Mouse (Mus musculus): ENCODE measurements around the gene Trim71. TPM values are rescaled to one million over a fixed set of nuclear protein-coding genes. Genes with fewer than 3 reads are reported as not detected.

Gene Trim71
- total and polyA plus RNA-seq, 3 experiments, result not detected

DNA sequence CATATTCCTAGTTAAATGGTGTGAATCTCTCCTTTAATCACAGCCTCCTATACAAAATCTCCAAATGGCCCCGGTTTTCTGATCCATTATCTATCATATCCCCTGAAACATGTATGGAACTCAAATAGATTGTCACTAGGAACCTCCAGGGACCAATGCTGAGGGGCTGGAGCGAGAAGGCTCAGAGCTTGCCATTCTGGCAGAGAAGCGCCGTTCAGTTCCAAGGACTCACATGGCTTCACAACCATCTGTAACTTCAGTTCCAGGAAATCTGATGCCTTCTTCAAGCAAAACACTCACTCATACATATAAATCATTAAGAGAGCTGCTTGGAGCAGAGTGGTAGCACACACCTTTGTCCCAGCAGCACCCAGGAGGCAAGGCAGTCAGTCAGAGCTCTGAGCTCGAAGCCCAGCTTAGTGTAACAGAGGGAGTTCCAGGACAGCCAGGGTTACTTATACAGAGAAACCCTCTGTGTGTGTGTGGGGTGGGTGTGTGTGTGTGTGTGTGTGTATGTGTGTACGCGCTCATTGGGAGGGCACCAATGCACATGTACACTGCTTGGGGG, 25.1 kb downstream of the Trim71 start:
- no peak overlapping the region for H3K4me3 ChIP-seq (ENCODE audit: control insufficient read depth in 1 of 2, insufficient read depth in 1 of 2, low read depth in 2 of 2, low read length in 2 of 2)
- H3K9ac ChIP-seq (ENCODE audit: control insufficient read depth, low read depth, low read length, poor library complexity, severe bottlenecking), result no peak overlapping the region
- H3K4me1 ChIP-seq (ENCODE audit: control insufficient read depth in 1 of 2, insufficient read depth in 2 of 2, low read length in 2 of 2), result no peaks in the 10 kb centered on the region
- no peak for DNase-seq (ENCODE audit: low read depth, low spot score)
- no peaks in the 10 kb centered on the region for H3K9me3 ChIP-seq (replicated peaks; ENCODE audit: insufficient read depth, low read length)
- H3K36me3 ChIP-seq (ENCODE audit: control insufficient read depth in 1 of 2, insufficient read depth in 2 of 2, low read length in 2 of 2), result no peaks in the 10 kb centered on the region
- no peaks in the 10 kb centered on the region for H3K79me2 ChIP-seq (ENCODE audit: control insufficient read depth, insufficient read depth, low read length, poor library complexity)
- no peak overlapping the region for H3K27ac ChIP-seq (ENCODE audit: control insufficient read depth, low read depth, low read length)
- no peaks in the 10 kb centered on the region; a peak in 1 of 4 replicates for H3K27me3 ChIP-seq (ENCODE audit: control insufficient read depth in 1 of 2, insufficient read depth in 2 of 2, low read length in 2 of 2)
- TF ChIP-seq NRF1 (IDR thresholded peaks at IDR 0.05; ENCODE audit: insufficient read depth, low read depth, low read length, poor library complexity, severe bottlenecking) (no peak), SIN3A (IDR thresholded peaks at IDR 0.05; ENCODE audit: low read length) (no peak), USF2 (IDR thresholded peaks at IDR 0.05; ENCODE audit: borderline replicate concordance in 1 of 2, insufficient read depth in 1 of 2, low read depth in 1 of 2, low read length in 2 of 2) (no peak), POLR2A (IDR thresholded peaks at IDR 0.05; ENCODE audit: control insufficient read depth in 1 of 2, insufficient read depth in 1 of 2, low read depth in 1 of 2, low read length in 2 of 2, poor library complexity in 1 of 2) (no peak), UBTF (IDR thresholded peaks at IDR 0.05; ENCODE audit: borderline replicate concordance, insufficient read depth, low read depth, low read length) (no peak), POLR2AphosphoS5 (IDR thresholded peaks at IDR 0.05; ENCODE audit: borderline replicate concordance, low read depth, low read length) (no peak)

DNA sequence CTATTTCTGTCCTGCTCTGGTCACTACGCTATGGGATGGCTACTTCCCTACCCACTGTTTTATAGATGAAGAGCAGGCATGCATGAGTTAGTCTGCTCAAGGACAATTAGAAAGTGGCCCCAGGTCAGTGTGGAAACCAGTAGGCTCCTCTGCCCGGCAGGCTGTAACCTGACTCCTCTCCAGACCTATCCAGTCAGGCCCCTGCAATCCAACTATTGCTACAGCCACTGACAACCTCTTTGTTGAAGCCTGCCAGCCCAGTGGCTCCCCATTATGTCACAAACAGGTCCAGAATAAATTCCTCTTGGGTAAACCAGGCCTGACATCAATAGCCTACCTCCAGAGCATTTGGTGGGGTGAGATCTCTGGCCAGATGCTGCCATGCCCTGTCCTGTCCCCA, 27.5 kb downstream of the Trim71 start:
- H3K9me3 ChIP-seq (replicated peaks; ENCODE audit: insufficient read depth, low read length), result no peaks in the 10 kb centered on the region
- no peak overlapping the region for H3K4me3 ChIP-seq (ENCODE audit: control insufficient read depth in 1 of 2, insufficient read depth in 1 of 2, low read depth in 2 of 2, low read length in 2 of 2)
- no peaks in the 10 kb centered on the region for H3K79me2 ChIP-seq (ENCODE audit: control insufficient read depth, insufficient read depth, low read length, poor library complexity)
- H3K36me3 ChIP-seq (ENCODE audit: control insufficient read depth in 1 of 2, insufficient read depth in 2 of 2, low read length in 2 of 2), result no peaks in the 10 kb centered on the region
- TF ChIP-seq KAT2A (conservative IDR thresholded peaks at IDR 0.05; ENCODE audit: low read depth, low read length) (no peak), RAD21 (IDR thresholded peaks at IDR 0.05; ENCODE audit: low read depth, low read length) (no peak), ETS1 (IDR thresholded peaks at IDR 0.05; ENCODE audit: low read depth, low read length) (no peak), E2F4 (IDR thresholded peaks at IDR 0.05; ENCODE audit: borderline replicate concordance, low read depth, low read length) (no peak), MYC (IDR thresholded peaks at IDR 0.05; ENCODE audit: low read depth, low read length) (no peak), MAFK (IDR thresholded peaks at IDR 0.05; ENCODE audit: borderline replicate concordance, low read depth, low read length) (no peak), SMC3 (IDR thresholded peaks at IDR 0.05; ENCODE audit: low read depth, low read length) (no peak), TCF12 (IDR thresholded peaks at IDR 0.05; ENCODE audit: low read depth, low read length) (no peak), USF1 (IDR thresholded peaks at IDR 0.05; ENCODE audit: low read depth, low read length) (no peak), CHD1 (IDR thresholded peaks at IDR 0.05; ENCODE audit: low read depth, low read length) (no peak), JUND (IDR thresholded peaks at IDR 0.05; ENCODE audit: low read depth, low read length) (no peak), TBP (IDR thresholded peaks at IDR 0.05; ENCODE audit: low read depth, low read length) (no peak), GABPA (IDR thresholded peaks at IDR 0.05; ENCODE audit: low read depth, low read length) (no peak)
- H3K9ac ChIP-seq (ENCODE audit: control insufficient read depth, low read depth, low read length, poor library complexity, severe bottlenecking), result no peak overlapping the region
- DNase-seq (ENCODE audit: low read depth, low spot score), result no peak
- H3K27ac ChIP-seq (ENCODE audit: control insufficient read depth, low read depth, low read length), result no peak overlapping the region
- no peaks in the 10 kb centered on the region for H3K4me1 ChIP-seq (ENCODE audit: control insufficient read depth in 1 of 2, insufficient read depth in 2 of 2, low read length in 2 of 2)
- no peaks in the 10 kb centered on the region; a peak in 1 of 4 replicates for H3K27me3 ChIP-seq (ENCODE audit: control insufficient read depth in 1 of 2, insufficient read depth in 2 of 2, low read length in 2 of 2)

Data from MEL (cell line).